Mouse (Mus musculus): Measurements from ENCODE around the gene Shmt1.
A peak's percentile ranks its signal among the peaks of the same experiment; 100 is the strongest.

Shmt1 gene

GRCm38 (mm10) chr11:60796342-60796741 is 15.2 kb downstream of the Shmt1 start:
- no peak for DNase-seq (ENCODE audit: low spot score)

GRCm38 (mm10) chr11:60790472-60790871 is 21.0 kb downstream of the Shmt1 start:
- DNase-seq (ENCODE audit: low spot score): no peak

GRCm38 (mm10) chr11:60787595-60787994 is 23.9 kb downstream of the Shmt1 start:
- no peak for DNase-seq (ENCODE audit: low spot score)

- no peak for DNase-seq (ENCODE audit: low spot score)
Observed at GRCm38 (mm10) chr11:60784179-60784922, 27.2 kb downstream of the Shmt1 start.

GRCm38 (mm10) chr11:60779673-60780189 is 31.8 kb downstream of the Shmt1 start:
- DNase-seq (ENCODE audit: low spot score): no peak

- DNase-seq (ENCODE audit: low spot score): no peak
Observed at GRCm38 (mm10) chr11:60777801-60778370, 33.6 kb downstream of the Shmt1 start.

- DNase-seq (ENCODE audit: low spot score): peak; percentile 93
Observed at GRCm38 (mm10) chr11:60776829-60777740, 34.4 kb downstream of the Shmt1 start, which contains the start of the genes Top3a and Smcr8. Gene Top3a (minus strand): TSS chr11:60777365. Gene Smcr8 (plus strand): TSS chr11:60777524.

- DNase-seq (ENCODE audit: low spot score): no peak
Observed at GRCm38 (mm10) chr11:60776107-60776828, 35.2 kb downstream of the Shmt1 start.

GRCm38 (mm10) chr11:60775578-60775977 is 35.9 kb downstream of the Shmt1 start:
- no peak for DNase-seq (ENCODE audit: low spot score)

- no peak for DNase-seq (ENCODE audit: low spot score)
Observed at GRCm38 (mm10) chr11:60774841-60775240, 36.7 kb downstream of the Shmt1 start.

- DNase-seq (ENCODE audit: low spot score): no peak
Observed at GRCm38 (mm10) chr11:60774158-60774689, 37.3 kb downstream of the Shmt1 start.

GRCm38 (mm10) chr11:60772161-60772560 is 39.4 kb downstream of the Shmt1 start:
- DNase-seq (ENCODE audit: low spot score): no peak

GRCm38 (mm10) chr11:60770776-60771175 is 40.7 kb downstream of the Shmt1 start:
- no peak for DNase-seq (ENCODE audit: low spot score)

- peak; percentile 48 for DNase-seq (ENCODE audit: low spot score)
Observed at GRCm38 (mm10) chr11:60769322-60769721, 42.2 kb downstream of the Shmt1 start.

- no peak for DNase-seq (ENCODE audit: low spot score)
Observed at GRCm38 (mm10) chr11:60766969-60767368, 44.5 kb downstream of the Shmt1 start.

- no peak for DNase-seq (ENCODE audit: low spot score)
Observed at GRCm38 (mm10) chr11:60761681-60762080, 49.8 kb downstream of the Shmt1 start.

- DNase-seq (ENCODE audit: low spot score): no peak
Observed at GRCm38 (mm10) chr11:60755570-60755969, 55.9 kb downstream of the Shmt1 start.

- no peak for DNase-seq (ENCODE audit: low spot score)
Observed at GRCm38 (mm10) chr11:60740321-60740720, 71.2 kb downstream of the Shmt1 start.

Data from lung, postnatal 25 days (tissue).